Mouse (Mus musculus): ENCODE data around the gene Prkch.

GRCm38 (mm10) chr12:73815463-73815862, 230.9 kb downstream of the Prkch start:
- no peak for TF ChIP-seq CTCF (IDR thresholded peaks at IDR 0.05; ENCODE audit: borderline replicate concordance, insufficient read depth, low read depth, low read length)
- no peak for TF ChIP-seq POLR2A (IDR thresholded peaks at IDR 0.05; ENCODE audit: borderline replicate concordance, insufficient read depth, low read length)
